Mouse (Mus musculus): ENCODE data around the gene Rassf5.

GRCm38 (mm10) chr1:131142472-131142871 is 102.6 kb downstream of the Rassf5 start:
- TF ChIP-seq CTCF (IDR thresholded peaks at IDR 0.05; ENCODE audit: control insufficient read depth, insufficient read depth, insufficient read length): no peak
- no peak for TF ChIP-seq MYOG (IDR thresholded peaks at IDR 0.05; ENCODE audit: control insufficient read depth, extremely low read depth, insufficient read length)

Measured in C2C12 (cell line).